Mouse (Mus musculus): ENCODE results near the gene Gtf2h2.

DNA sequence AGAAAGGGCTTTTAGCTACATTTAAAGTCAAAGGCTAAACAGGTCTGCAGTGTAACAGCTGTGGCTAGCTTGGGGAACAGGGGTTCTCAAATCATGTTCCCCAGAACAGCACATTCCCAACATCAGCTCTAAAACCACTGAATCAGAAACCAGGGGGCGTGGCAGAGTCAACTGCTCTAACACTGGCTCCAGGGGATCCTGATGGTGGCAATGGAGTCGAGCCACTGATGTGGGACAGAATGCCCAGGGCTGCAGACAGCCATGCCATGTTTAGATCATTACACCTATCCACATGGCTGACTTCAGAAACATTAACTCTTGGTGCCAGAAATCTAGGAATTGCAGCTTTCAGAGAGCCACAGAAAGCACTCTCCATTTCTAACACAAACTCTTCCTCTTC is 26.8 kb upstream of the Gtf2h2 start:
- TF ChIP-seq CTCF (IDR thresholded peaks at IDR 0.05; ENCODE audit: extremely low read depth, insufficient read depth, insufficient read length, insufficient replicate concordance) (no peak), POLR2A (IDR thresholded peaks at IDR 0.05; ENCODE audit: low read depth, low read length) (no peak)

All from spleen, adult 2 months (tissue).